Mouse (Mus musculus): Measurements from ENCODE around the gene Ifnb1.

DNA sequence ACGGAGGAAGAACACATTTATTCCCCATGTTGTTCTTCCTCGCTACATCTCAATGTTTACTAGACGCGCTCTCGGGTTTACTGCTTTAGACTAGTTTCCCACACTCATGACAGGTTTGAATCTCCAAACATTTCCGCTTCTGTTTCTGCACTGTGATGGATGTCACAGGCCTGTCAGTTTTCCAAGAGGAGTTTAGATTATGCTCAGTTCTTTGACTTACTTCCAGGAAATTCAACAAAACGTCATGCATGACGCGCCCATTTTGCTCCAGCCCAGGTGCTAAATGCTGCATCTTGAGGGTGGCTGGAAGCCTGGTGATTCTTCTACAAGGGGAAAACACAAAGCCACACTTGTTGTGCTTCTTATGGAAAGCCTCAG is 43.8 kb downstream of the Ifnb1 start:
- TF ChIP-seq CTCF (IDR thresholded peaks at IDR 0.05; ENCODE audit: borderline replicate concordance, control insufficient read depth, extremely low read depth, insufficient read depth, low read length, poor library complexity) (no peak), POLR2A (IDR thresholded peaks at IDR 0.05; ENCODE audit: control insufficient read depth, extremely low read depth, insufficient read depth, low read length, poor library complexity) (no peak)

All from thymus, adult 2 months (tissue).